Mouse (Mus musculus) testis, adult 2 months (tissue): ENCODE measurements around the gene Ctdnep1. TPM values are rescaled to one million over a fixed set of nuclear protein-coding genes. Genes with fewer than 3 reads are reported as not detected.
"Not testable (repeated sequence)": the region's sequence is repeated elsewhere in the genome, so short reads cannot be mapped to it uniquely, and the experiment has no call there.

ENCODE experiments used
- H3K27ac ChIP-seq: fragments of 200-500 bp; 2 replicates; pipeline ENCODE4 v1.5.1; 2012; ENCODE audit warnings: low read depth, low read length; ENCODE audit not compliant: control insufficient read depth, insufficient read depth
- H3K27me3 ChIP-seq: fragments of 200-500 bp; 2 replicates; pipeline ENCODE4 v1.6.1; 2012; ENCODE audit warnings: mild to moderate bottlenecking, low read length, moderate library complexity; ENCODE audit not compliant: control insufficient read depth, insufficient read depth
- H3K36me3 ChIP-seq: fragments of 200-500 bp; 2 replicates; pipeline ENCODE4 v1.6.1; 2012; ENCODE audit warnings: mild to moderate bottlenecking, low read length; ENCODE audit not compliant: control insufficient read depth, insufficient read depth
- H3K4me1 ChIP-seq: fragments of 200-500 bp; 2 replicates; pipeline ENCODE4 v1.6.1; 2012; ENCODE audit warnings: low read length; ENCODE audit not compliant: control insufficient read depth, insufficient read depth
- H3K4me3 ChIP-seq: fragments of 200-500 bp; 2 replicates; pipeline ENCODE4 v1.5.1; 2012; ENCODE audit warnings: low read depth, mild to moderate bottlenecking, low read length, moderate library complexity, mixed read lengths; ENCODE audit not compliant: control insufficient read depth
- CTCF ChIP-seq: fragments of 200-500 bp; IDR thresholded peaks from 2 replicates; pipeline ENCODE4 v1.5.1; 2012; ENCODE audit warnings: low read depth, mild to moderate bottlenecking, inconsistent platforms, low read length, moderate library complexity; ENCODE audit not compliant: control insufficient read depth, insufficient read depth, insufficient replicate concordance
- POLR2A ChIP-seq: fragments of 200-500 bp; IDR thresholded peaks from 2 replicates; pipeline ENCODE4 v1.6.1; 2012; ENCODE audit warnings: low read depth, mild to moderate bottlenecking, inconsistent platforms, low read length, moderate library complexity; ENCODE audit not compliant: control insufficient read depth
- polyA plus RNA-seq: library from polyadenylated mRNA; depleted of rRNA; stranded (reverse); fragments of >200 nt; gene quantifications from 2 replicates; pipeline ENCODE4 v1.2.3, GENCODE M21; 2012

Gene Ctdnep1
- polyA plus RNA-seq, 1 experiment, result 137 TPM

- H3K4me1 ChIP-seq, result peaks cover 9% of the 10 kb centered on the region
- TF ChIP-seq POLR2A, result no peak
- no peaks in the 10 kb centered on the region for H3K27me3 ChIP-seq
- peaks cover 6% of the 10 kb centered on the region for H3K36me3 ChIP-seq
- H3K4me3 ChIP-seq, result no peak overlapping the region
- no peak overlapping the region for H3K27ac ChIP-seq
Observed at GRCm38 (mm10) chr11:70010961-70011360, 30.0 kb downstream of the Ctdnep1 start.

DNA sequence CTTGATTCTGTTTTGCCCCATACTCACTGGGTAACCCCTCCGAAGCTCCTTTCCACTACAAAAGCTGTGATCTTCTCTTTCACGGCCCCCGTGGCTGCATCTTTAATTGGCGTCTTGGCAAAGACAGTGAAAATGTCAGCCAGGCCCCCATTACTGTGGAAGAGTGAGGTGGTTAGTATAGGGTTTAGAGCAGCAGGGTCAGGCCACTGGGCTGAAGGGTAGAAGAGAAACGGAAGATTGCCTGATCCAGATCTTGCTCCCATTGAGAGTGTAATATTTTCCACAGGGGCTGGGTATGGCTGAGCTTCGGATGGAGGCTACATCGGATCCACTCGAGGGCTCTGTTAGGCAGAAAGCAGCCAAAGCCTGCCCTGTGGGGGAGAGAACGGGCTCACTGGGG lies 32.0 kb downstream of the Ctdnep1 start:
- H3K4me3 ChIP-seq, result no peak overlapping the region
- peaks cover 5% of the 10 kb centered on the region for H3K36me3 ChIP-seq
- H3K4me1 ChIP-seq, result peaks cover 9% of the 10 kb centered on the region
- H3K27ac ChIP-seq, result no peak overlapping the region
- no peaks in the 10 kb centered on the region for H3K27me3 ChIP-seq
- TF ChIP-seq POLR2A (no peak), CTCF (no peak)

- Histone ChIP-seq H3K27me3 (no peaks in the 10 kb centered on the region), H3K4me3 (no peak overlapping the region), H3K36me3 (peaks cover 4% of the 10 kb centered on the region), H3K4me1 (peaks cover 11% of the 10 kb centered on the region), H3K27ac (no peak overlapping the region)
- TF ChIP-seq CTCF (no peak), POLR2A (no peak)
Observed at GRCm38 (mm10) chr11:70013408-70013807, 32.5 kb downstream of the Ctdnep1 start.

GRCm38 (mm10) chr11:70014051-70014450 lies 33.1 kb downstream of the Ctdnep1 start:
- Histone ChIP-seq H3K4me3 (no peak overlapping the region), H3K27ac (no peak overlapping the region), H3K4me1 (peaks cover 14% of the 10 kb centered on the region), H3K27me3 (no peaks in the 10 kb centered on the region), H3K36me3 (peaks cover 2% of the 10 kb centered on the region)
- no peak for TF ChIP-seq POLR2A
- TF ChIP-seq CTCF, result no peak

- H3K4me1 ChIP-seq, result peaks cover 14% of the 10 kb centered on the region
- H3K36me3 ChIP-seq, result no peaks in the 10 kb centered on the region; the same call in 1 of the 2 replicates
- TF ChIP-seq CTCF, result peak; percentile 6; the same call in 1 of the 2 replicates
- peak; percentile 60; the same call in 1 of the 2 replicates for TF ChIP-seq POLR2A
- H3K27ac ChIP-seq, result peak within 1 kb of the TSS; percentile 32; the same call in 1 of the 2 replicates
- peak within 1 kb of the TSS; percentile 75 for H3K4me3 ChIP-seq
- no peaks in the 10 kb centered on the region for H3K27me3 ChIP-seq
Observed at GRCm38 (mm10) chr11:70014880-70015558, 34.1 kb downstream of the Ctdnep1 start, which contains the start of gene Acadvl. Acadvl (minus strand) TSS chr11:70015411.

- Histone ChIP-seq H3K27ac (no peak overlapping the region), H3K4me1 (peaks cover 17% of the 10 kb centered on the region)
Observed at GRCm38 (mm10) chr11:70015677-70016076, 34.7 kb downstream of the Ctdnep1 start.

DNA sequence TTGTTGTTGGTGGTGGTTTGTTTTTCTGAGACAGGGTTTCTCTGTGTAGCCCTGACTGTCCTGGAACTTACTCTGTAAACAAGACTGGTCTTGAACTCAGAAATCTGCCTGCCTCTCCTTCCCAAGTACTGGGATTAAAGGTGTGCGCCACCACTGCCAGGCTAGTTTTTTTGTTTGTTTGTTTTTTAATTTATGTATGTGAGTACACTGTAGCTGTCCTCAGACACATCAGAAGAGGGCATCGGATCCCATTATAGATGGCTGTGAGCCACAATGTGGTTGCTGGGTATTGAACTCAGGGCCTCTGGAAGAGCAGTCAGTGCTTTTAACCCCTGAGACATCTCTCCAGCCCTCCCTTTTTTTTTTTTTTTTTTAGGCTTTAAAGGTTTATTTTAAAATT lies 35.2 kb downstream of the Ctdnep1 start:
- H3K36me3 ChIP-seq, H3K27me3 ChIP-seq, H3K27ac ChIP-seq, H3K4me3 ChIP-seq: not testable (repeated sequence)
- peaks cover 19% of the 10 kb centered on the region for H3K4me1 ChIP-seq

More at GRCm38 (mm10) chr11:70015677-70016076, 34.7 kb downstream of the Ctdnep1 start:
- TF ChIP-seq POLR2A, result no peak
- TF ChIP-seq CTCF, result no peak
- H3K36me3 ChIP-seq, result no peaks in the 10 kb centered on the region; the same call in 1 of the 2 replicates
- no peaks in the 10 kb centered on the region for H3K27me3 ChIP-seq
- no peak overlapping the region for H3K4me3 ChIP-seq

GRCm38 (mm10) chr11:70016669-70017068 lies 35.7 kb downstream of the Ctdnep1 start, which contains the start of gene Dlg4:
Dlg4 (plus strand) TSS chr11:70016942.
- no peaks in the 10 kb centered on the region; the same call in 1 of the 2 replicates for H3K36me3 ChIP-seq
- no peak for TF ChIP-seq POLR2A
- no peak for TF ChIP-seq CTCF
- peaks cover 20% of the 10 kb centered on the region for H3K4me1 ChIP-seq
- no peak within 1 kb of the TSS for H3K4me3 ChIP-seq
- H3K27me3 ChIP-seq, result no peaks in the 10 kb centered on the region
- H3K27ac ChIP-seq, result no peak within 1 kb of the TSS
